Mouse (Mus musculus) CH12F3 (cell line): ENCODE results near the gene Pfkfb3.

ENCODE experiments used
- in situ Hi-C: fragments of 300-500 bp; cut with MboI; formaldehyde crosslinking; loops from 2 replicates; pipeline ENCODE4 v1.14.3; 2020; ENCODE audit warnings: low sequenced_read_pairs

Gene Pfkfb3

GRCm38 (mm10) chr2:11553471-11554400, at the start of gene Pfkfb3:
TSS of gene Pfkfb3 (minus strand) at chr2:11554077.
- in situ Hi-C loops, result no loop called here

GRCm38 (mm10) chr2:11602506-11603489, 48.9 kb upstream of the Pfkfb3 start:
- in situ Hi-C loops, result loop anchor here (10.0 kb wide), 1 partner anchor 92 kb away; no protein-coding TSS in a partner anchor

GRCm38 (mm10) chr2:11601795-11602194, 47.9 kb upstream of the Pfkfb3 start:
- in situ Hi-C loops, result loop anchor here (10.0 kb wide), 1 partner anchor 93 kb away; no protein-coding TSS in a partner anchor

GRCm38 (mm10) chr2:11597906-11598305, 44.0 kb upstream of the Pfkfb3 start:
- in situ Hi-C loops, result no loop called here

- in situ Hi-C loops, result no loop called here
Measured at GRCm38 (mm10) chr2:11596690-11597089, 42.8 kb upstream of the Pfkfb3 start.

- in situ Hi-C loops, result no loop called here
Measured at GRCm38 (mm10) chr2:11587996-11588395, 34.1 kb upstream of the Pfkfb3 start.

- in situ Hi-C loops, result no loop called here
Measured at GRCm38 (mm10) chr2:11579399-11579798, 25.5 kb upstream of the Pfkfb3 start.

GRCm38 (mm10) chr2:11578187-11578586, 24.3 kb upstream of the Pfkfb3 start:
- in situ Hi-C loops, result no loop called here

GRCm38 (mm10) chr2:11573684-11574083, 19.8 kb upstream of the Pfkfb3 start:
- in situ Hi-C loops, result no loop called here

GRCm38 (mm10) chr2:11571004-11571535, 17.2 kb upstream of the Pfkfb3 start:
- in situ Hi-C loops, result no loop called here

GRCm38 (mm10) chr2:11568471-11568870, 14.6 kb upstream of the Pfkfb3 start:
- in situ Hi-C loops, result no loop called here

- in situ Hi-C loops, result no loop called here
Measured at GRCm38 (mm10) chr2:11567781-11568362, 14.0 kb upstream of the Pfkfb3 start.

GRCm38 (mm10) chr2:11566898-11567297, 13.0 kb upstream of the Pfkfb3 start:
- in situ Hi-C loops, result no loop called here

GRCm38 (mm10) chr2:11566241-11566640, 12.4 kb upstream of the Pfkfb3 start:
- in situ Hi-C loops, result no loop called here

- in situ Hi-C loops, result no loop called here
Measured at GRCm38 (mm10) chr2:11564768-11565167, 10.9 kb upstream of the Pfkfb3 start.

GRCm38 (mm10) chr2:11563256-11563655, 9.4 kb upstream of the Pfkfb3 start:
- in situ Hi-C loops, result no loop called here

GRCm38 (mm10) chr2:11558654-11559053, 4.8 kb upstream of the Pfkfb3 start:
- in situ Hi-C loops, result no loop called here

- in situ Hi-C loops, result no loop called here
Measured at GRCm38 (mm10) chr2:11557244-11557643, 3.4 kb upstream of the Pfkfb3 start.

GRCm38 (mm10) chr2:11555316-11555715, 1.4 kb upstream of the Pfkfb3 start:
- in situ Hi-C loops, result no loop called here

- in situ Hi-C loops, result no loop called here
Measured at GRCm38 (mm10) chr2:11552966-11553451, 868 bp downstream of the Pfkfb3 start.
